Mouse (Mus musculus): ENCODE data around the gene Zfp146.
"Not testable (repeated sequence)": the region's sequence is repeated elsewhere in the genome, so short reads cannot be mapped to it uniquely, and the experiment has no call there.

The Zfp146 gene

DNA sequence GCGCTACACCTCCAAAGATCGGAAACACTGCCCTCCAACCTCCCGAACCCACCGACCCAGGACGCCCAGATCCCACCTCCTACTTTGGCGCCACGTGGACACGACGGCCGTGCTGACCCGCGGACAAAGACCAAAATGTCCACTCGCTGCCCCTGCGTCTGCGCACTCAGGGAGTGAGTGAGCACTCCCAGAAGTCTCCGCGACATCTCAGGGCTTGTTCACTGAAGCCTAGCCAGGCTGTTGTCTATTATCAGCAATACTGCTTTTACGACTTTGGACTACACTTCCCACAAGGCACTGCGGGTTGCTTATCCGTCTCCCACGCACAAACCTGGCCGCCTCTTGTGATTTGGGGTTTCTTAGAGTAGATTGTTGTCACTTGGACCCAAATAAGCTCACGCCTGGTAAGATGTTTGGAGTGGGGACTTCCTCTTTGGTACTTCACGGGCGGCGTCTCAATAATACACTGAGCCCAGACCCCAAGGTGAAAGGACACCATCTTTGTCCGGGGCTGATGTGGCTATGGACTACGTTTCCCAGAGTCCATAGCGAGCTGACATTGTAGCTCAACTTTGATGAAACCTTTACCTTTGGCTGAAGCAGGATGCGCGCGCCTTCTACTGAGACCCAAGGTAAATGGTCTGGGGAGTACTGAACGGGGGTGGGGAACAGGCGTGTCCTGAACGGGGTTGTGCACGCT, at the start of gene Zfp146:
Zfp146 (minus strand) TSS at position 168 of the 700 bp plus-strand sequence.
- in situ Hi-C loops (cut with MboI, MseI) = no loop called here

DNA sequence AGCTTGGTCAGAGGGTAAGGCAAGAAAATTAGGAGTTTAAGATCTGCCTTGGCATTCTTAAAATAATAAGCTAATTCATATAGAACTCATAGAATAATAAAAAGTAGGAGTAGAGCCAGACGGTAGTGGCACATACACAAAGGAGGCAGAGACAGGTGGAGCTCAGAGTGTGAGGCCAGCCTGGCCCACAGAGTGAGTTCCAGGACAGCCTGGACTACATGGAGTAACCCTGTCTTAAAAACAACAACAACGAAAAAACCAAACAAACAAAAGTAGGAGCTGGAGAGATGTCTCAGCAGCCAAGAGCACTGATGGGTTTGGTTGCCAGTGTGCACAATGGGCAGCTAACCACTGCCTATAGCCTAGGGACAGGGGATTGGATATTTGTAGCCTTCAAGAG, 47.7 kb upstream of the Zfp146 start:
- in situ Hi-C loops (cut with MboI, MseI) = loop anchor here (5.0 kb wide), 1 partner anchor 35 kb away; the partner anchor contains the start of gene Cox7a1

GRCm38 (mm10) chr7:30216723-30217151, 47.2 kb upstream of the Zfp146 start:
- in situ Hi-C loops (cut with MboI, MseI) = loop anchor here (5.0 kb wide), 1 partner anchor 34 kb away; the partner anchor contains the start of gene Cox7a1

DNA sequence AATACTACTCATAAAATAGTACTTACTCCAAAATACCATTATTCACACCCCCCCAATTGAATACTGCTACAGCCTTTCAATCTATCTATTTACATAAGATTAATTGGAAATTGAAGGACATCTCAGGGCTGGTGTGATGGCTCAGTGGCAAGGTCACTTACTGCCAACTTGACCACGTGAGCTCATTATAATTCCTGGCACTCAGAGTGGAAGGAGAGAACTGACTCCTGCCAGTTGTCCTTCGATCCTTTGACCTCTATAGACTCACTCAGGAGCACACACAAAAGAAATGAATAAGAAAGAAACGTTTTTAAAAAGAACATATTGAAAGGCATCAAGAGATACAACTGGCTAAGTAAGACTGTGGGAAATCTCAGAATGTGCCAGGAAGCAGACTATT, 46.3 kb upstream of the Zfp146 start:
- in situ Hi-C loops (cut with MboI, MseI) = loop anchor here (5.0 kb wide), 1 partner anchor 34 kb away; the partner anchor contains the start of gene Cox7a1

DNA sequence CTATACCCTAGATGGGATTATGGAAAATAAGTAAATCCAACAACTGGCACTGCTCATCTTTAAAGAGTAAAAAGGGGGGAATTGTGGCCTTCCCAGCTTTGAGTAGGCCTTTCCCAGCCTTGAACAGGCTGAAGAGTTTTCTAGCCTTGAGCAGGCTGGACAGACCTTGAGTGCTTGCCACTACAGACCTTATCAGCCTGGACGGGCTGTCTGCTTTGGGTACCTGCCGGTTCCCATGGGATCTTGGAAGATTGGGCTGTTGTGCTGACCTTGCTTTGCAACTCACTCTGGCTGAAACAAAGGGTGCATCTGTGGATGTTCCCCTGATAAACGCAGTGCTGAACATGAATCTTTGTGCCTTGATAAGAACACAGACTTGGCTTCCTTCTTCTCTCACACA, 44.3 kb upstream of the Zfp146 start:
- in situ Hi-C loops (cut with MboI, MseI) = no loop called here

GRCm38 (mm10) chr7:30211025-30211424, 41.5 kb upstream of the Zfp146 start:
- in situ Hi-C loops (cut with MboI, MseI) = no loop called here

GRCm38 (mm10) chr7:30206364-30206763, 36.8 kb upstream of the Zfp146 start:
- in situ Hi-C loops (cut with MboI, MseI) = not testable (repeated sequence)

- in situ Hi-C loops (cut with MboI, MseI) = no loop called here
Measured at GRCm38 (mm10) chr7:30205383-30205782, 35.8 kb upstream of the Zfp146 start.

DNA sequence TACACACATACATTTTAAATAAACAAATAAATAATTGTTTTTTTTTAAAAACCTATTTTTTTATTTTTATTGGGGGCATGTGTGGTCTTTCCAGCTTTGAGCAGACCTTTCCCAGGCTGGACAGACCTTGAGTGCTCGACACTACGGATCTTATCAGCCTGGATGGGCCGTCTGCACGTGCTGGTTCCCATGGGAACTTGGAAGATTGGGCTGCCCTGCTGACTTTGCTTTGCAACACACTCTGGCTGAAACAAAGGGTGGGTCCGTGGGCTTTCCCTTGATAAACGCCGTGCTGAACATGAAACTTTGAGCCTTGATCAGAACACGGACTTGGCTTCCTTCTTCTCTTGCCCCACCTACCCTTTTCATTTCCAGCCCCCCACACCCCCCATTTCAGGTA, 34.8 kb upstream of the Zfp146 start:
- in situ Hi-C loops (cut with MboI, MseI) = no loop called here

- in situ Hi-C loops (cut with MboI, MseI) = no loop called here
Measured at GRCm38 (mm10) chr7:30202895-30203690, 33.5 kb upstream of the Zfp146 start.

- in situ Hi-C loops (cut with MboI, MseI) = not testable (repeated sequence)
Measured at GRCm38 (mm10) chr7:30200661-30201060, 31.1 kb upstream of the Zfp146 start.

GRCm38 (mm10) chr7:30200200-30200599, 30.6 kb upstream of the Zfp146 start:
- in situ Hi-C loops (cut with MboI, MseI) = no loop called here

DNA sequence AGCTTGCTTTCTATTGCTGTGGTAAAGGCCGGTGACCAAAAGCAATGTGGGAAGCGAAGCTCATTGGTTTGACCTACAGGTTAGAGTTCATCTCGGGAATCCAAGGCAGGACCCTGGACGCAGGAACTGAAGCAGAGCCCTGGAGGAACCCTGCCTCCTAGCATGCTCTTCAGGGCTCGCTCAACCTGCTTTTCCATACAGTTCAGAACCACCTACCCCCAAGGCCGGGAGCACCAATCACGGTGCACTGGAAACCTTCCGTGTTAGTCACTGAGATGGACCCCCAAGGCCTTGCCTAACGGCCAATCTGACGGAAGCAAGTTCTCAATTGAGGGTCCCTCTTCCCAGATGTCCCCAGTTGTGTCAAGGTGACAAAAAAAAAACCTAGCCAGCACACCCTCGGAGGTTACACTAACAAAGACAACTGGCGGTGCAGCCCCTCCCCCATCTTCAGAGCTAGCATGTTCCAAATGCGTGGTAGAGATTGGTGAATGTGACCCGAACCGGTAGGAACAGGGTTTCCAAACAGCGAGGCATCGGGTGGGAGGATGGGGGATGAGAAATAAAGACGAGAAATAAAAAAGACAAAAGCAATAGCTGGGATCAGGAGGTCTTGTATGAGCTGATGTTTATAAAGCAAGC, 30.1 kb upstream of the Zfp146 start:
- in situ Hi-C loops (cut with MboI, MseI) = no loop called here

DNA sequence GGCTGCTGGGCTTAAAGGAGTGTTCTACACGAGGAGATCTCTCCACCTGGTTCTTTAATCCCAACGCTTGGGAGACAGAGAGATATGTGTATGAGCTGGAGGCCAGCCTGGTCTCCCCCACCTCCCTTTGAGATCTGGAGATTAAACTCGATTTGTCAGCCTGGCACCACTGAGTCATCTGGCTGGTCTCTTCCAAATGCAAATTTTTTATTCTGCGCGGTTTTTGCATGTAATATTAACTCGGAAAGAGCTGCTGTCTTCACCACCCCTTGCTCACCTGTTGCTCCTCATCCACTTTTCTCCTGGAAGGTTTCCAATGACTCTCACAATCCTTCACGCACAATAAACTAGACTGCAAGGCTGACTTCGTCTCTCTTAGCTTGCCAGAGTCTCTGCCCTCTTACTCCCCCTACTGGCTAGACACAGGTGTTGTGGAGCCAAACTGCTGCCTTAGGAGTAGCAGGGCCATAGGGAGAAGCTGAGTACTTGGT, 29.0 kb upstream of the Zfp146 start, which contains the start of gene Capns1:
Capns1 (minus strand) TSS at position 331 of the 491 bp plus-strand sequence.
- in situ Hi-C loops (cut with MboI, MseI) = no loop called here

DNA sequence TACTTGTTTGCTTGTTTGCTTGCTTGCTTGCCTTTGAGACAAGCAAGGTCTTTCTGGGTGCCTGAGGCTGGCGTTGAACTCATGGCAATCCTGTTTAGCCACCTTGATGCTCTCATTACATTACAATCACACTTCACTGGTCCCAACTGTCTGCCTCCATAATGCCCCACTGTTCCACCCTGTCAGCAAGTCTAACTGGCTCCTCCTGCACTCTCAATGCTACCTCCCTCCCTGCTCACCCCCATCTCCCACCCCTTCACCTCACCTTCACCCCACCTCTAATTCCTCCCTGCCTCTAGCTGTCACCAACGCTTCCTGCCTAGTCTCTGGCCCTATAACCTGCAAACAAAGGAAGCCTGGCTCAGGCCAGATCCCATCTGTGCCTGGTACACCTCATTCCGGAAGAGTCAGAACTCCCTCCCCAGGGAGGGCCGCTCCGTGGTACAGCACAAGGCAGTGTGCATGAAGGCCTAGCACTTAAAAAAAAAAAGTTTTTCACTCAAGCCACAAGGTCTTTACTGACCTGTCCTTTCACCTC, 28.1 kb upstream of the Zfp146 start:
- in situ Hi-C loops (cut with MboI, MseI) = no loop called here

DNA sequence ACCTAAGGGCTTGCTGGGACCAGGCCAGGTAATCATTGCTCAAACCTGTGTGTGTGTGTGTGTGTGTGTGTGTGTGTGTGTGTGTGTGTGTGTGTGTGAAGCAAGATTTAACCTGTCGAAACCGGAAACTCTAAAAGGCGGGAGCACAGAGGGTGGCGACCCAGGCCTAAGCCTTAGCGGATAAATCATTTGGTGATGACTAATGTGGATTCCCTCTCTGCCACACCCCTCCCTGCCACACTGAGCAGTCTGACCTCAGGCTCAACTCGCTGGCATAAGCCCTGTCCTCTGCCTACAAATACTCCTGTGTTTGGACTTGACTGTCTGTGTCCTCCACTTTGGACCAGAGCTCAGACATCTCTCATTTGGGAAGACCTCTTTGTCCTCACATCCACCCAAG, 26.6 kb upstream of the Zfp146 start:
- in situ Hi-C loops (cut with MboI, MseI) = no loop called here

- in situ Hi-C loops (cut with MboI, MseI) = no loop called here
Measured at GRCm38 (mm10) chr7:30195461-30195860, 25.9 kb upstream of the Zfp146 start.

DNA sequence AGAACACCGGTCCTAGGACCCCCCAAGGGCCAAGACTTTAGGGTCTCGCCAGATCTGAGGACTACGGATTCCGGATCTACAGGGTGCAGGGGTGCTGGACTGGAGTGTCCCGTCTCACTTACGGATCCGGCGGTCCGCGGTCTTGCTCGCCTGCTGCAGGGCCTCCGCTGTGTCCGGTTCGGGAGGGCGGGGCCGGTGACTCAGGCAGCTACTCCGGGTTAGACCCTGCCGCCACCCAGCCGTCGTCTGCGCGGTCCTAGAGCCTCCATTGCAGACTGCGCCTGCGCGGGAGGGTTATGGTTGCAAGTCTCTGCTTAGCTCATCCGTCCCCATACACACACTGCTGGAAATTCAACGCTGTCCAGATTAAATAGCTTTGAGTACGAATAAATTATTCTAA, 25.3 kb upstream of the Zfp146 start:
- in situ Hi-C loops (cut with MboI, MseI) = no loop called here

GRCm38 (mm10) chr7:30194101-30194831, 24.7 kb upstream of the Zfp146 start:
- in situ Hi-C loops (cut with MboI, MseI) = no loop called here

GRCm38 (mm10) chr7:30193581-30194100, 24.1 kb upstream of the Zfp146 start:
- in situ Hi-C loops (cut with MboI, MseI) = no loop called here

GRCm38 (mm10) chr7:30193013-30193412, 23.5 kb upstream of the Zfp146 start:
- in situ Hi-C loops (cut with MboI, MseI) = no loop called here
